Mouse (Mus musculus) mouse embryonic stem cell (cell line): ENCODE data around the gene Fuz.

ENCODE experiments used
- in situ Hi-C, 2 experiments: fragments of 300-500 bp; cut with MboI; formaldehyde crosslinking; loops; 1 replicate in 1 of 2; 3 replicates in 1 of 2; pipeline ENCODE4 v1.14.3; 2019 to 2020; ENCODE audit warnings: low sequenced_read_pairs in 2 of 2, low pct_unique_long_range_greater_than_20kb in 1 of 2, mixed read lengths in 1 of 2; ENCODE audit not compliant: unreplicated experiment in 1 of 2

Fuz gene

GRCm38 (mm10) chr7:44857042-44857552 is 38.8 kb upstream of the Fuz start, which contains the start of gene Pnkp:
Gene Pnkp, plus strand, starts transcription at chr7:44857139.
- in situ Hi-C loops: loop anchor here in 1 of 2 experiments (10.0 kb wide), 1 partner anchor 302 kb away; the partner anchor contains the start of gene Nr1h2

GRCm38 (mm10) chr7:44857905-44858304 is 38.0 kb upstream of the Fuz start:
- in situ Hi-C loops: loop anchor here in 1 of 2 experiments (10.0 kb wide), 1 partner anchor 303 kb away; the partner anchor contains the start of gene Nr1h2

- in situ Hi-C loops: loop anchor here in 1 of 2 experiments (10.0 kb wide), 1 partner anchor 305 kb away; the partner anchor contains the start of gene Nr1h2
These were observed 36.0 kb upstream of the Fuz start for GRCm38 (mm10) chr7:44859896-44860295.

GRCm38 (mm10) chr7:44860576-44861428 is 35.1 kb upstream of the Fuz start:
- in situ Hi-C loops: no loop called here

- in situ Hi-C loops: no loop called here
These were observed 34.5 kb upstream of the Fuz start for GRCm38 (mm10) chr7:44861429-44861816.

- in situ Hi-C loops: no loop called here
These were observed 33.4 kb upstream of the Fuz start for GRCm38 (mm10) chr7:44862434-44862833.

- in situ Hi-C loops: no loop called here
These were observed 32.7 kb upstream of the Fuz start for GRCm38 (mm10) chr7:44863210-44863609.

GRCm38 (mm10) chr7:44863982-44864494 is 31.8 kb upstream of the Fuz start:
- in situ Hi-C loops: no loop called here

- in situ Hi-C loops: no loop called here
These were observed 31.0 kb upstream of the Fuz start for GRCm38 (mm10) chr7:44864595-44865542.

GRCm38 (mm10) chr7:44866276-44867009 is 29.4 kb upstream of the Fuz start:
- in situ Hi-C loops: no loop called here

GRCm38 (mm10) chr7:44867010-44867702 is 28.7 kb upstream of the Fuz start:
- in situ Hi-C loops: no loop called here

- in situ Hi-C loops: no loop called here
These were observed 28.1 kb upstream of the Fuz start for GRCm38 (mm10) chr7:44867802-44868201.

- in situ Hi-C loops: no loop called here
These were observed 27.4 kb upstream of the Fuz start for GRCm38 (mm10) chr7:44868465-44868864.

- in situ Hi-C loops: no loop called here
These were observed 26.8 kb upstream of the Fuz start for GRCm38 (mm10) chr7:44868919-44869696.

- in situ Hi-C loops: no loop called here
These were observed 26.0 kb upstream of the Fuz start, which contains the start of gene Ptov1 for GRCm38 (mm10) chr7:44869697-44870528. Gene Ptov1, minus strand, starts transcription at chr7:44869788.

GRCm38 (mm10) chr7:44870614-44871013 is 25.3 kb upstream of the Fuz start:
- in situ Hi-C loops: no loop called here
